Mouse (Mus musculus): ENCODE data around the gene Wnt7b. TPM values are rescaled to one million over a fixed set of nuclear protein-coding genes. Genes with fewer than 3 reads are reported as not detected.

The Wnt7b gene
- total RNA-seq, 2 experiments from 2014 or later = 0.10 to 0.28 TPM

DNA sequence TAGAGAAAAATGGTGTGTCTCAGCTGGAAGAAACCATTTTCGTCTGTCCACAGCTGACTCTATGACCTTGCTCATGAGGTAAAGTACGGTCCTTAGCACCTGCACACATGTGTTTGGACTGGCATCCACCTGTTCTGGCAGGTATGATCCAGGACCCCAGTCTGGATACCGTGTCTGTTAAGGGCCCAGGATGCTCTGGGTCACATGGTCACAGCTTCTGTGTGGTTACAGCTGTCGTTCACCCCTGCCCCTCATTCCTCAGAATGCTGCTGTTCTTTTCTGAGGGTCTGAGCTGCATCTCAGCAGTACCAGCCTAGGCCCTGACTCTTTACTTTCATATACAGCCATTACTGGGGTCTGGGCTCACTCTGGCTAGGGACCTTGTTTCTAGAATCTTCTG is 18.9 kb upstream of the Wnt7b start:
- DNase-seq = no peak

DNA sequence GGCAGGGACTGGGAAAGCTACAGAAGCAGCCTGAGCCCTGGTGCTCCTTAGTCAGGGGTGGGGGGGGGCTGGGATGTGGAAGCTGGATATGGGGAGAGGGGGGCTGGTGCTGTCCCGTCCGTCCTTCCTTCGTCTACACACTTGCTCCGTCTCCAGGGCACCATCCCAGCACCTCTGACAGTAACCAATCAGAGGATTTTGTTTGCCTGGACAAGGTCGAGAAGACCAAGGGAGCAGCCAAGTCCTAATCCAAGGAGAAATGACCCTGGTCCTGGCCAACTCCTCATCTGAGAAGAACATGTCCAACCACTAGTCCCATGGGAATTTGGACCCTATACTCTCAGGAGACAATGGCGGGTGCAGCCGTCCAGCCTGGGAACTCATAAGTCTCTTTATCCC is 18.4 kb upstream of the Wnt7b start:
- peak; percentile 70 to 72 for DNase-seq

DNA sequence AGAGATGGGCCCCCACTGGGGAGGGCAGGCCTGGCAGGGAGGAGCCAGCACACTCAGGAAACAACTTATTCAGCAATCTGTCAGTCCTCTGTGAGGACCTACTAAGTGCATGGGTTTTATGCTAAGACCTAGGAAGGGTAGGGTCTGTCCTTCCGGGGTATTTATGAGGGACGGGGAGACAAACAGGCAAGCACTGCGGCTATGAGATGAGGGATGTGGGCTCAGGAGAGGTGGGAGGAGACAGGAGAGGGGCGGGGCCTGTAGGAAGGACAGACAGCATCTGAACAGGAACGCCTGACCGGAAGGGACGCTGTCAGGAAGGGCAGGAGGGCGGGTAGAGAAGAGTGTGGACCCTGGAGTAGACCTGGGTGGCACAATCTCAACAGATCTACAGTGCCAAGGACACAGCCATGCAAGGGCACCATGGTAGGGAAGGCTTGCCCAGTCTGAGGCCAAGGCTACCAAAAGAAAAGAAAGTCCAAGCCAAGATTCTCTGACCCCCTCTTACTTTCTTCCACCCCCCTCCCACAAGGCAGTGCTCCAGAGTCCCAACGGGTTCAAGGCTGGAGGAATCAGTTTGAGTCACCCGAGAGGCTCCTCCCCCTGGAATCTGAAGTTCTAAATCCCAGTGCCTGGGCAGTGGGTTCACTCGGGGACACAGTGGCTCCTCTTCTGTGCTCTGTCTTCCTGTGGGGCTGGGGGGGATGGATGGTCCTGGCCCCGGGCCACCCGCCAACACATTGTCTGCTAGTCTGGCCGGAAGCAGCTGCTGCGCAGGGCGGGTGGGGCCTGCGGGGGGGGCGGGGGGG is 17.8 kb upstream of the Wnt7b start:
- peak; percentile 88 to 95 for DNase-seq

DNA sequence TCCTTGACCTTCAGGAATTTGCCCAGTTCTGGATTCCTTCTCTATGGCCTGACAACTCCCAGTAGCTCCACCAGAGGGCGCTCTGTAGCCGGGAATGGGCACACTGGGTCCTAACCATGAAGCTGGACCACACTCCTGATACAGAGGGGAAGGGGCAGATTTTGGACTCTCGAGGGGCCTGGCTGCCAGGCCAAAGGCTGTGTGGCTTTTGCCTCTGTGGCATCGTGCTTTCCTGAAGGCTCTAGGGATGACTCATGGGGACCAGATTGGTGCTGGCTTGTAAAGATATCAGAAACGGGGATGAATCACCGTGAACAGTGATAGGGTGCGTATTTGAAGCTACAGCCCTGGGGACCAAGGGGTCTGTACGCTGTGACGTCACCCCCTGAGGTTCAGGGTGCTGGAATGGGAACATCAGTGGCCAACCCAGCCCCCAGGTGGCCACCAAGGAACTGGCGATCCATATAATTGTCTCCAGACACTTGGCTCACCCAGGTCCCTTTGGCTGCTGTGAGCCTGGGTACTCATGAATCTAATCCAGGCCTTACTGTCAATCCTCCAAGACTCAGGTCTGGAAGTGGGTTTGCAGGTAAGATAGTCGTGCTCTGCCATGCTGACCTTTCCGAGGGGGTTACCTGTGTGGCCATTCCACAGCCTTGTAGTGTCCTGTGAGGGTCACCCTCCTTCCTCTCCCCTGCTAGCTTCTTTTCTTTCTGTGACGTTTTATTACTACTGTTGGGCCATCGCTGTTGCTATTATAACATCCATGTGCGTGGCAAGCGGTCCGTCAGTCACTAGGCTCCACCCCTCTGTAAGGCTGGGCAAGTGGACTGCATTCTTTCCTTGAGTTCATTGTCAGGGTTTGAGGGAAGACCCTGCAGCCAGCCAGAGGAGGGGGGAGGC is 17.0 kb upstream of the Wnt7b start:
- DNase-seq = peak; percentile 78 to 91

DNA sequence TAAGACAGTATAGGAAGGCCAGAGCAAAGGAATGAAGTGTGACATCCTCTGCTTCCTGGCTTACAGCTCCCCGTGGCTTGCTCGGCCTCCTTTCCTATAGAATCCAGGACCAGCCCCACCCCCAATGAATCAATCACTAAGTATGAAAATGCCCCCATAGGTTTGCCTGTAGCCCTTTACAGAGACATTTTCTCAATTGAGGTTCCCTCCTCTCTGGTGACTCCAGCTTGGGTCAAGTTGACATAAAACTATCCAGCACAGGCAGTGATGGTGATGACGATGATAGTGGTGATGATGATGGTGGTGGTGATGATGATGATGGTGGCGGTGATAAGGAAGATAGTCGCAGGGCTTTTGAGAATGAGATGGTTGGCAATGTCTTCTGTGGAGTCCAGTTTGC is 16.2 kb upstream of the Wnt7b start:
- no peak for DNase-seq

DNA sequence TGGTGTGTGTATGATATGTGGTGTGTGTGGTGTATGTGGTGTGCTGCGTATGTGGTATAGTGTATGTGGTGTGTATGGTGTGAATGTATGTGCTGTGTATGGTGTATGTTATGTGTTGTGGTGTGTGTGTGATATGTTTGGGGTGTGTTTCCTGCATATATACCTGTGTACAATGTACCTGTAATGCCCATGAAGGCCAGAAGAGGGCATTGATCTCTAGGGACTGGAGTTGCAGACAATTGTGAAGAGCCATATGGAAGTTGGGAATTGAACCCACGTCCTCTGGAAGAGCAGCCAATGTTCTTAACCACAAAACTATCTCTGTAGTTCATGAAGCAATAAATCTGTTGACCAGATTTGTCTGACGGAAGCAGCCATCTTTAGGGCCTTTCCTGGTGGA is 15.1 kb upstream of the Wnt7b start:
- DNase-seq = no peak

DNA sequence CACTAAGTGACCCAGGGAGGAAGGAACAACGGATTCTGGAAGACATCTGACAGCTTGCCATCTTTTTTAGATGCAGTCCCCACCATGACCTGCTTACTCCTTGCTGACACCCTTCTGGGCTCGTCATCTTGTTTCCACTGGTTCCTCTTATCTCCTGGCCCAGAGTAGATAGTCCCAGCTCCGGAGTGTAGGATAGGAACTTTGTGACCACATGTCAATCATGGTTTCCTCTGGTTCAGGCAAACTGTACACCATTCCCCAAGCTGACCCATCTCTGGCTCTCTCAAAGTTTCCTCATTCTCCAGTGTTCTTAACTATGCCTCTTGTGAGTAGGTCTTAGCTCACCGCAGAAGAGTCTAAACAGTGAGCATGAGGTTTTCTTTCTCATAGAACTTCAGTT is 10.4 kb upstream of the Wnt7b start:
- no peak for DNase-seq

DNA sequence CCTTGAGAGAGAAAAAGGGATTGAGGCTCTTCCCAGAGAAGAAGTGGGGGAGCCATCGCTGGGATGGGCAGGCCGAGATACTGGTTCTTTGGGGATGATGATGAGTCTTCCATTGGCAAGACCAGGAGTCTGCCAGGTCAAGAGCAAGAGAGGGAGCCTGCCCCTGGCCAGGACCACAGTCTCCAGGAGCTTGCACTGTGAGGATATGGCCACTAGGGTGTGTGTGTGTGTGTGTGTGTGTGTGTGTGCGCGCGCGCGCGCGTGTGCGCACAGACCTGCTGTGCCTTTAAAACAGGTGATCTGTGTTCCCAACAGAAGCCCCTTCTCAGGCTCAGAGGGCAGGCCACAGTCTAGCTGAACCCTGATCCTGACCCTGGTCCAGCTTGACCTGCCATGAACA is 8.6 kb upstream of the Wnt7b start:
- DNase-seq = no peak

DNA sequence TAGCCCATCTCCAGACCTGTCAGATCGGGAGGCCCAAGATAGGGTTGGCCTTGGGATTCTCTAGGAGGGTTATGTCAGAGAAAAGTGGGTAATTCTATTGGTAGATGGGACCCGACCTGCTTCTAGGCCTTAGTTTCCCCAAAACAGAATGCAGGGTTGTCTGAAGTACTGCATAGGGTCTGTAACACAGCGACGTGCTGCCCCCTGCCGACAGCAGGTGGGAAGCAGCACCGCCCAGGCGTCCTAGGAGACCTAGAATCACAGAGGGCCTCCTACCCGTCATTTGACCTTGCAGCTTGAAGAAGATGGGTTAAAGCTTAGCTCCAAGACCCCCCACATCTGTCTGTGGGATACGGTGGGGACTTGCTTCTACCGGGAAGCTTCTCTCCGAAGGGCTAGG is 1.2 kb upstream of the Wnt7b start:
- DNase-seq = peak; percentile 55 to 83

DNA sequence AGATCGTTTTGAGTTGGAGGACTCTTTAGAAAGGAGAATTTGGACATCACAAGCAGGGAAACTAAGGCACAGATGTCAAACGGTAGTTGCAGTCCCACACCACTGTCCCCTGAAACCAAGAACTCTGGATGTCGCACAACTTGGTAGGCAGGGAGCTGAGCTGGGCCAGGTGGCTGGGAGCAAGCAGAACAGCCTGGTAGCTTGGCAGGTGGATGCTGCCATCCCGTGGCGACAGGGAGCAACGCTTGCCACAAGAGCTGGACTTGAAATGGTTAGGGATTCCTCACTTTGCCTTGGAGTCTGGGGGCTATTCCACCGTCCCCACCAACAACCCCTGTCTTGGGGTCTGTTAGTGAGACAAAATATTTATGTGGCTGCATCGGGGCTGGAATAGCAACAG is 751 bp upstream of the Wnt7b start:
- peak; percentile 60 to 79 for DNase-seq

DNA sequence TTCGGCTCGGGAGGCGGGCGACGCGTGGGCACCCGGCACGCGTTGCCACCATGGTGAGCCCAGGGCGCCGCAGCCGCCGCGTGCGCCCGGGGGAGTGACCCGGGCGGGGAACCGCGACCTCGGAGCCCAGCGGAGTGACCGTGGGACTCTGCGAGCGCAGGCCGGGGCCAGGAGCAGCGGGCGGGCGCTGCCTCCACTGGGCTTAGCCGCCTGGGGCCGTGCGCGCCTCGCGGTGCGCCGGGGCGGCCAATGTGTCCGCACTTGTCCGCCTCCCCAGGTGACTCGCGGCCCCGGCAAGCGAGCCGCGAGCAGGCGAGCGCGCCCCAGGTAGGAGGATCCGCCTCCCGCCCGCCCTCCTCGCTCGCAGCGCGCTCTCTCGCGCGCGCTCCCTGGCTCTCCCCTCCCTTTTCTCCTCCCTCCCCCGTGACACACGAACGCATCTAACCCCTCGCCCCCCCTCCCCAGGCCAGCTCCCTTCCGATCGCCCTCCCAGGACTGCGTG is 659 bp downstream of the Wnt7b start:
- DNase-seq = no peak

DNA sequence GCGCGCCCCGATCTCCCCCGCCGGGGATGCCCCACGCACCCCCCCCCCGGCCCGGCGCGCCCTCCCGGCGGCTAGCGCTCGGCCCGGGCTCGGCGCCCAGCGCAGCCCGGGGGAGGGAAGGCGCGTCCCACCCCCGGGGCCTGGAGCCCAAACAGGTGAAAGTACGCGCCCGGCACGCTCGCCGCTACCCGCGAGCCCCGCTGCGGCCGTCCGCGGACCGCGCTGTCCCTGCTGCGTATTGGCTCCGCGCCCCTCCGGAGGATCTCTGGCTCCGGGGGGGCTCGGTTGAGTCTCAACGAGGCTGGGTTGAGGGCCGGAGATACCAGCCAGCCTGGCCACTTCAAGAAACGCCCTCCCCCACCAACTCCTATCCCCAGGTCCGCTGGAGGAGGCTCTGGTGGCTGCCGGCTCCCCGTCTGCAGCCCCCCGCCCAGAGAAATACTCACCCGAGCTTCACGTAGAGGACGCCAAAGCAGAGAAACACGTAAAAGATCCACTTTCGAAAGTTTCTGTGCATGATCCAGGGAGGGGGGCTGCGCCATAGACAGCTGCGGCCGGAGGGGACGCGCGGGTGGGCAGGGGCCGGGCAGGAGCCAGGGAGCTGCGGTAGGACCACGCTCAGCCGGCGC is 1.2 kb downstream of the Wnt7b start:
- no peak for DNase-seq

DNA sequence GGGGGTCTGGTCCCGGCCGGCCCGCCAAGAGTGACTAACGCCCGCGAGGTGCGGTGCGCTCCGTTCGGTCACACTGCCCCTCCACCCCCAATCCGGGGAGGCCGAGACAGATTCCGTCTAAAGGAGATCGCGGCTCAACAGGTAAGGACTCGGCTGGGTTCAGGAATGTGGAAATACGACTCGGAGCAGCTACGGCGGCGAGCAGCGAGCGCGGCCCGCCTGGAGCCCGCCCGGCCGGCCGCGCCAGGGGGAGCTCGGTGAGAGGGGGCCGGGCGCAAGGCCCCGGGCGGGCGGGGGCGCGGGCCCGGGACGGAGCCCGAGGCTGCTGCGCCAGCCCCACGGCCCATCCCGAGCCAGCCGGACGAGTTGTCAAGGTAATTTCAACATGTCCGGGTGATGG is 1.8 kb downstream of the Wnt7b start:
- DNase-seq = no peak

DNA sequence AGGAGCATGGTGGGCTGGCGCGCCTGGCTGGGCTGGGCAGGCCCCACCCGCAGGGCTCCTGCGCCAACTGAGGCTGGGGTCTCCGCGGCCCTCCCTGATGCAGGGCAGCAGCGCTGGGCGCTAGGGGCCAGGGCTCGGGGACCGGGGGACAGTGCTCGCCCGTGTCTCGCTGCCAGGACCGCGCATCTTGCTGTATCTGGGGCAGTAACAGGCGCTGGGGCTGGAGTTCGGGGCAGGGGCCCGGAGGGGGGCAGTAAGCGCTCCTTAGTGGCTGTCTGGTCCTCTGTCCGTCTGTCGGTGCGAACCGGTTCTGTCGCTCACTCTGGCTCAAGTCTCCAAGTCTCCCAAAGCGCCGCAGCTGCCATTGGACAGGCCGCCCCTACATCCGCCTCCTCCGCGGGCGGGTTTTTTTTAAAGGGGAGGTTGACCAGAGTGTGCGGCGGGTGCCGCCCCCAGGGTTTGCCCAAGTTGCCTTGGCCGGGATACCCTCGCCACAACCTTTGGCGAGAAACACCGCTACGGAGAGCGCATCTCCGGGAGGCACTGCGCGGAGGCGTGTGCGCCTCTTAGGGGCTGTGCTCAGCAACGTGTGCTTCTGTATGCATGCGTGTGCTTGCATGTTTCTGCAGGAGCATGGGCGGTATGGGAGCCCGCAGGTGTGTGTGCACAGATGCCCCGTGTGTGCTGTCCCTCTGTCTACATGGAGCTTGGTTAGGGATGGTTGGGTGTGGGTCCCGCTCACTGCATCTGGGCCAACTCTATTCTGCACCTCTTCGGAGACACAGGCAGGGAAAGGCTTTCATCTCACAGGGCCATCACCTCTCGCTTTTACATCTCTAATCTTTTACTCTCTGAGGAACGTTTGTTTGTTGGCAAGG is 4.5 kb downstream of the Wnt7b start:
- DNase-seq = no peak

DNA sequence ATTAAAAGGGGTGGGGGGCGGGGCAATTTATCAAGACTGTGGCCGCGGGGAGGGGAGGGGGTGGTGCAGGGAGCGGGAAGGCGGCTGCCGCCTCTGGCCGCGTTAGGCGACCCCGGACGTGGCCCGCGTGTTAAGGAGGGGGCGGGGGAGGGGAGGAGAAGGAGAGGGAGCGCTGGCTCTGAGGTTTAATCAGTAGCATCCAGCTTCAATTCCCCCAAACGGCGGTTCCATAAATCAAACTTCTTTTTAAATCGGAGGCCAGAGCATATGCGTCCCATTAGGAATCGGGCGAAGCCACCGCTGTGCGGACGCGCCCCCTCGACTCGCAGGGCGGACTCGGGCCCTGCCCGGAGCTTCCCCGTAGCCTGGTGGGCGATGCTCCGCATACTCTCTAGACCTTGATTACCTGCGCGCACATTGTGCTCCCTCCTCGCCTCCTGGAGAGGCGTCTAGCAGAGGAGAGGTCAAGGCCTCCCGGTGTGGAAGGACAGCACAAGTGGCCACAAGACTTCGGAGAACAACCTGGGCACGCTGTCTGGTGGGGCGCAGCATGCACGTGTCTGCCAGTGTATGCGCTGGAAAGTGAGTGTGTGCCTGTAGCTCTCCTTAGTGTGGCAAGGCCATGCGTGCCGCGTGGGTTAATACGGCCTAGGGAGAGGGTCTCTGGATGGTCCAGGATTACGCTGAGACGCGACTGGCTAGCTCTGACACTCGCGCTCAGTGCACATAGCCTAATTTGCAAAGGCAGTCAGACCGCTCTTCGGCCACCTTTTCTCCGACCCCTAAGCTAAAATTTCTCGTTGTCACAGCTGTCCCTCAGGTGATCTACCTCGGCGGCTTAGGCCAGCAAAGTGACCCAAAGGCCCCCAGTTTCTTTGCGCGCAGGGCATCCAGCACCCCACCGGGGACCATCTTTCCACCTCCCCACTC is 5.5 kb downstream of the Wnt7b start:
- DNase-seq = no peak

DNA sequence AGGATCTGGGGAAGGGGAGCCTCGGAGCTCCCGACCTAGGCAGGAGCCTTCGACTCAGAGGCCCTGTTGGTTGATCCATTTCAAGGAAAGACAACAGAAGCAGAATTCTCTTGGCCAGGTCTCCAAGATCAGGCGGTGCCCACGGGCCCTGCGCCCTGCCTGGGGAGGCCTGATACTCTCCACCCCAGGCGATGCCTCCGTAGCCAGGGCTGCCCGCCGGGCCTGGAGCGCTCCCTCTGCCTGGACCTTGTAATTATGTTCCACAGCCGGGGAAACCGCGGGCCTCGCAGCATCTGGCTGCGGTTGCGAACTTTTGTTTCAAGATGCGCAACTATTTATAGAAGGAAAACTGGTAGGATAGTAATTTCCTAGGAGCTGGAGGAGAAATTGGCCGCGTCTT is 6.2 kb downstream of the Wnt7b start:
- DNase-seq = no peak

DNA sequence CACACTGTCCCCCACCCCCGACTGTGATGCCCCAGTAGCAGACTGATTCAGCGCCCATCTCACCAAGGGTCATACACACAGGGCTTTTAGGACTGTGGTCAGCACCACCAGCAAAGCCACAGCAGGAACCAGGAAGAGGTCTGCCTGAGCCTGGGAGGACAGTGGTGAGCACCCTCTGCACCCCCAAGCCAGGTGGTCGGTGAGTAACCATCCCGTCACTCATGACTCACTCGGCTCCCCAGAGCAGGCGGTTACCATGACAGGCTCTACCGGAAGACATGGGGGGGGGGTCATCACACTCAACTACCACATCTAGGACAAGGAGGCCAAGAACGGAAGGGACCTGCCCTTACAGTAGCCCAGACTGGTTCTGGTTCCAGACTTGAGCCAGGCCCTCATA is 7.7 kb downstream of the Wnt7b start:
- no peak for DNase-seq

DNA sequence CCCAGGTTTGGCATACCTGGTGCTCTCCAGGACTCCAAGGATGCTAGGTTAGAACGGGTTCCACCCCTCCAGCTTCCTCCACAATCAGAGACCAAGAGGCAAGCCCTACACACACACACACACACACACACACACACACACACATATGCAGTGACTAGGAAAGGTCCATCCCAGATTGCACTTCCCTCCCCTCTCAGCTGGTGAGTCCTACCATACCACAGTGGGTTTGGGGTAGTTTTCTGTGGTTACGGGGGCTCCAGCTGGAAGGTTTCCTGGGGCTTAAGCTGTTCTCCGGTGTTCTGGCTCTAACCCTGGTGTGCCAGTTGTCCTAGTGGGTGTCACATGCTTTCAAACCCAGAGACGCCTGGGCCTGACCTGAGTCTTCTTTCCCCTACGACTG is 8.2 kb downstream of the Wnt7b start:
- no peak for DNase-seq

DNA sequence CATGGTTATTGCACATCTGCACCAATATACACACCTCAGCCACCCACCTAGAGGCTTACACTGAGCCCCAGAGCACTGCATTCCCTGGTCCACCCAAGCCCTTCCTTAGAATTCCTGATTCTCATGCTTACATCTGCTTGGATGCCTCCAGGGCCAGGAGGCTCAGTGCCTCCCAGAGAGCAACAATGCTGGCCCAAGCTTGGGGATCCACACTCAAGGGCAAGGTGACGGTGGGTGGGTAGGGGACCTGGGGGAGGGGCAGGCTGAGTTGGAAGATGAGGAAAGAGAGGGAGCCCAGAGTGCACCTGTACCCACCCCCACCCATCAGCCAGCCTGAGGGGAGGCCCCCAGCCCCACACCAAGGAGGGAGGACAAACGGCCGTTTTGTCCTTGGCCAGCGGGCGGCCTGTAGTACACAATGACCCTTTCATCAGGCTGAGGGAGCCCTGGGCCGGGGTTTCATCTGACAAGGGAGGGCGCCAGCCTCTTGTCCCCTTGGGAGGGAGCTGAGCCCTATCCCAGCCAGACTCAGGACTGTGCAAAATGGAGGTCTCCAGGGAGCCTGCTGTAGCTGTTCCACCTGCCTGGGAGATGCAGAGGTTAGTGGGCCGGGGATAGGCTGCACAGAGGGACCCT is 9.5 kb downstream of the Wnt7b start:
- DNase-seq = no peak
